9 mouse cellular contexts compared by ENCODE assay signal in genomic region chr8:82689322-82689721, GRCm38 (mm10).
A peak's percentile ranks its signal among the peaks of the same experiment; 100 is the strongest.
DNase-seq lines count a peak whose midpoint lies in the region; ATAC-seq and TF ChIP-seq lines count a peak whose summit lies in the region.
"Had no signal": no experiment of that assay in that cellular context is flagged by ENCODE, and none has a peak within 500 bp of the region (broad histone marks: within the 10 kb centered on the region; RNA-seq: fewer than 3 reads in every experiment).

No protein-coding gene starts in this region.

- no peak overlapping the region for H3K4me3 ChIP-seq in embryonic facial prominence, embryonic 11.5 days (ENCODE audit: low read depth, low read length)
- H3K4me3 ChIP-seq in hindbrain, embryonic 15.5 days: no peak overlapping the region
- no peak overlapping the region for H3K4me3 ChIP-seq in midbrain, postnatal 0 days (ENCODE audit: low read depth, low read length)
- H3K4me3 ChIP-seq: limb, embryonic 12.5 days had no signal

- no peaks in the 10 kb centered on the region for H3K27me3 ChIP-seq in embryonic facial prominence, embryonic 11.5 days (ENCODE audit: control insufficient read depth, insufficient read depth, low read length)
- H3K27me3 ChIP-seq in hindbrain, embryonic 15.5 days: no peaks in the 10 kb centered on the region
- no peaks in the 10 kb centered on the region for H3K27me3 ChIP-seq in midbrain, postnatal 0 days (ENCODE audit: insufficient read depth, low read length)
- H3K27me3 ChIP-seq: limb, embryonic 12.5 days had no signal

- H3K4me2 ChIP-seq in embryonic facial prominence, embryonic 11.5 days (ENCODE audit: low read depth, low read length): no peak overlapping the region
- H3K4me2 ChIP-seq in hindbrain, embryonic 15.5 days: no peak overlapping the region
- H3K4me2 ChIP-seq in midbrain, postnatal 0 days (ENCODE audit: low read depth, low read length, poor library complexity, severe bottlenecking): no peak overlapping the region
- H3K4me2 ChIP-seq: limb, embryonic 12.5 days had no signal

- no peak overlapping the region for H3K27ac ChIP-seq in embryonic facial prominence, embryonic 11.5 days (replicated peaks; ENCODE audit: low read depth, low read length)
- H3K27ac ChIP-seq in hindbrain, embryonic 15.5 days (replicated peaks): no peak overlapping the region
- no peak overlapping the region for H3K27ac ChIP-seq in midbrain, postnatal 0 days (ENCODE audit: low read depth, low read length)
- H3K27ac ChIP-seq: limb, embryonic 12.5 days had no signal

- TF ChIP-seq CTCF in midbrain, postnatal 0 days (IDR thresholded peaks at IDR 0.05): peak; percentile 74

- no peak overlapping the region for H3K9ac ChIP-seq in embryonic facial prominence, embryonic 11.5 days (replicated peaks; ENCODE audit: low read length)
- no peak overlapping the region for H3K9ac ChIP-seq in hindbrain, embryonic 15.5 days
- H3K9ac ChIP-seq in midbrain, postnatal 0 days (replicated peaks; ENCODE audit: low read length, poor library complexity, severe bottlenecking): no peak overlapping the region
- H3K9ac ChIP-seq: limb, embryonic 12.5 days had no signal

- peak; percentile 32 for DNase-seq in layer of hippocampus, adult 11-12 months (ENCODE audit: low spot score)
- no peak for DNase-seq in layer of hippocampus, postnatal 36 days
- peak; percentile 37 for DNase-seq in adrenal gland, adult 8-10 months
- peak; percentile 61 for DNase-seq in embryonic facial prominence, embryonic 11.5 days (ENCODE audit: low spot score)
- DNase-seq in left cerebral cortex, adult 9 months (ENCODE audit: low spot score in 2 of 2): peak; percentile 4 to 60
- peak; percentile 68 for DNase-seq in midbrain, postnatal 0 days (ENCODE audit: low spot score)
- no peak for DNase-seq in thymus, postnatal 10 days (ENCODE audit: low spot score in 2 of 2)

- no peak; the same call in 1 of the 2 replicates for ATAC-seq in embryonic facial prominence, embryonic 11.5 days (replicated peaks; ENCODE audit: insufficient number of reproducible peaks, low FRiP score, low TSS enrichment, low read depth)
- ATAC-seq in hindbrain, embryonic 15.5 days (ENCODE audit: low FRiP score, low read depth): peak; percentile 56; the same call in 1 of the 2 replicates
- ATAC-seq in midbrain, postnatal 0 days (ENCODE audit: low FRiP score): no peak

- WGBS in embryonic facial prominence, embryonic 11.5 days: 54% methylated on average over 3 of the region's 3 CpGs
- 62% methylated on average over 3 of the region's 3 CpGs for WGBS in hindbrain, embryonic 15.5 days
- WGBS in midbrain, postnatal 0 days: 51% methylated on average over 3 of the region's 3 CpGs

- no peaks in the 10 kb centered on the region for H3K4me1 ChIP-seq in embryonic facial prominence, embryonic 11.5 days (ENCODE audit: control insufficient read depth, insufficient read depth, low read length)
- H3K4me1 ChIP-seq in hindbrain, embryonic 15.5 days (replicated peaks): no peaks in the 10 kb centered on the region
- H3K4me1 ChIP-seq in midbrain, postnatal 0 days (ENCODE audit: insufficient read depth, low read length): no peaks in the 10 kb centered on the region

- no peaks in the 10 kb centered on the region for H3K36me3 ChIP-seq in embryonic facial prominence, embryonic 11.5 days (replicated peaks; ENCODE audit: control insufficient read depth, insufficient read depth, low read depth, low read length)
- no peaks in the 10 kb centered on the region for H3K36me3 ChIP-seq in hindbrain, embryonic 15.5 days
- H3K36me3 ChIP-seq in midbrain, postnatal 0 days (ENCODE audit: insufficient read depth, low read length): no peaks in the 10 kb centered on the region
- H3K36me3 ChIP-seq: limb, embryonic 12.5 days had no signal

- no peaks in the 10 kb centered on the region for H3K9me3 ChIP-seq in embryonic facial prominence, embryonic 11.5 days (replicated peaks; ENCODE audit: control insufficient read depth, low read length)
- no peaks in the 10 kb centered on the region for H3K9me3 ChIP-seq in hindbrain, embryonic 15.5 days
- no peaks in the 10 kb centered on the region for H3K9me3 ChIP-seq in midbrain, postnatal 0 days (ENCODE audit: low read length)
- H3K9me3 ChIP-seq: limb, embryonic 12.5 days had no signal

Comparison
In these comparisons a context has a peak if more than half of its experiments do, and no peak if none do; other contexts are left out.
1. DNase-seq: peak in layer of hippocampus, adult 11-12 months (single experiment), adrenal gland, adult 8-10 months (single experiment), embryonic facial prominence, embryonic 11.5 days (single experiment), left cerebral cortex, adult 9 months (2 of 2) and midbrain, postnatal 0 days (single experiment); none in layer of hippocampus, postnatal 36 days (0 of 2) and thymus, postnatal 10 days (0 of 2).